Mouse (Mus musculus) limb, embryonic 13.5 days (tissue): ENCODE results near the gene Hspb1. TPM values are rescaled to one million over a fixed set of nuclear protein-coding genes. Genes with fewer than 3 reads are reported as not detected.

Experiments
- ATAC-seq: fragments of 200-750 bp; cut with Nextera tagmentation; 2 replicates; pipeline ENCODE4 v1.8.0; 2017; ENCODE audit warnings: low read depth, moderate number of reproducible peaks, moderate TSS enrichment; ENCODE audit not compliant: low FRiP score
- H3K27ac ChIP-seq: fragments of 300-500 bp; sonication (generic); 2 replicates; pipeline ENCODE4 v1.5.1; 2015; ENCODE audit warnings: inconsistent platforms, mild to moderate bottlenecking, moderate library complexity
- H3K27me3 ChIP-seq: fragments of 300-500 bp; sonication (generic); 2 replicates; pipeline ENCODE4 v1.6.1; 2015; ENCODE audit warnings: mild to moderate bottlenecking, inconsistent platforms
- H3K36me3 ChIP-seq: fragments of 300-500 bp; sonication (generic); 2 replicates; pipeline ENCODE4 v1.6.1; 2015; ENCODE audit warnings: inconsistent platforms, mild to moderate bottlenecking, moderate library complexity
- H3K4me1 ChIP-seq: fragments of 300-500 bp; sonication (generic); 2 replicates; pipeline ENCODE4 v1.6.1; 2015; ENCODE audit warnings: inconsistent platforms
- H3K4me2 ChIP-seq: fragments of 300-500 bp; sonication (generic); replicated peaks from 2 replicates; pipeline ENCODE4 v1.6.1; 2015; ENCODE audit warnings: inconsistent platforms, mild to moderate bottlenecking, moderate library complexity
- H3K4me3 ChIP-seq: fragments of 300-500 bp; sonication (generic); 2 replicates; pipeline ENCODE4 v1.5.1; 2015; ENCODE audit warnings: moderate library complexity, mild to moderate bottlenecking, inconsistent platforms
- H3K9ac ChIP-seq: fragments of 300-500 bp; sonication (generic); 2 replicates; pipeline ENCODE4 v1.6.1; 2015; ENCODE audit warnings: mild to moderate bottlenecking, inconsistent platforms
- H3K9me3 ChIP-seq: fragments of 300-500 bp; sonication (generic); 2 replicates; pipeline ENCODE4 v1.6.1; 2016; ENCODE audit warnings: inconsistent platforms
- WGBS: fragments of 180-500 bp; shearing (Covaris S2); methylation state at CpG from one replicate; pipeline ENCODE4 v1.1.7; 2015; 5-methylcytosine and 5-hydroxymethylcytosine counted together
- polyA plus RNA-seq: library from polyadenylated mRNA; unstranded; fragments of >200 nt; fragmentation: Nextera tagmentation; extraction: Ambion mirVana; gene quantifications from 2 replicates; pipeline ENCODE4 v1.2.1, GENCODE M21; 2015

The Hspb1 gene
- polyA plus RNA-seq, 1 experiment from 2014 or later, result 150 TPM

DNA sequence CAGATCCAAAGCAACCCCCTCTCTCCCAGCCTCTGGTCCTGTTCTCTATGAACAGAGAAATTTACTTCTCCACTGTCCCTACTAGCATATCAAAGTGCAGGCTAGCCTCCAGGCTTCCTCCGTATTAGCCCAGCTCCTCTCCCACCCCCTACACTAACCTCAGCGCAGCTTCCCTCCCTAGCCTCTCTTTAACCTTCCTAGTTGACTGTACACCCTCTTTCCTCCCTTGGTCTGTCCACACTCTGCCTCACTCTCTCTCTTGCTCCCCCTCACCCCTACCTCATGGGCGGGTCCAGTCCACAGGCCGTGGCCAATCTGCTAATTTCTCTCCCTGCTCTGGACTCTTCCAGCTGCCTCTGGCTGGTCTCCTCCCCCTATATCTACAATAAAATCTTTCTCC, 2.6 kb downstream of the Hspb1 start:
- H3K27ac ChIP-seq, result no peak overlapping the region
- H3K9ac ChIP-seq, result no peak overlapping the region
- H3K4me2 ChIP-seq, result no peak overlapping the region
- peaks cover 13% of the 10 kb centered on the region for H3K4me1 ChIP-seq
- H3K27me3 ChIP-seq, result peaks cover 57% of the 10 kb centered on the region
- no peak overlapping the region for H3K4me3 ChIP-seq
- no peaks in the 10 kb centered on the region for H3K36me3 ChIP-seq
- no peak for ATAC-seq
- 35% methylated on average over 4 of the region's 4 CpGs for WGBS
- no peaks in the 10 kb centered on the region for H3K9me3 ChIP-seq

DNA sequence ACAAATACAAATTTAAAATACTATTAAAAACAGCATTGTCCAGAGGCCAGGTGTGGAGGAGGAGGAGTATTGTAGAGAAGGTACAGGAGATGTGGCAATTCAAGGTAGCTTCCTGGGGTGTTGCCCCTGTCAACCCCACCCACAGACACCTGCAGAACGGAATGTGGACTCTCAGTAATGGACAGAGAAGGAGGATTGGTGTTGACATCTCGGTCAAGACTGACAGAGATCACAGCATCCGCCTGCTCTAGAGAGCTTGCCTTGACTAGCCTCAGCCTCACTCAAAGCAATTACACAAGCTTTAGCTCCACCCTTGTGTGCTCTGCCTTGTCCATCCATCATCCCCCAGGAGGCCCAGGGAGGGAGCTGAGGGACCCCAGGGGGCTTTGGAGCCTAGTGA, 3.2 kb downstream of the Hspb1 start:
- Histone ChIP-seq H3K27me3 (peaks cover 52% of the 10 kb centered on the region), H3K4me3 (no peak overlapping the region), H3K27ac (no peak overlapping the region), H3K9ac (no peak overlapping the region), H3K36me3 (no peaks in the 10 kb centered on the region), H3K4me1 (peaks cover 13% of the 10 kb centered on the region), H3K9me3 (no peaks in the 10 kb centered on the region), H3K4me2 (no peak overlapping the region)
- ATAC-seq, result no peak
- 61% methylated on average over 3 of the region's 3 CpGs for WGBS

GRCm38 (mm10) chr5:135892589-135893351, 5.1 kb downstream of the Hspb1 start:
- H3K4me2 ChIP-seq, result peak overlapping the region; percentile 19; the same call in 1 of the 2 replicates
- WGBS, result 49% methylated on average over 9 of the region's 9 CpGs
- no peak overlapping the region for H3K9ac ChIP-seq

GRCm38 (mm10) chr5:135894958-135895357, 7.2 kb downstream of the Hspb1 start:
- Histone ChIP-seq H3K9me3 (no peaks in the 10 kb centered on the region), H3K27me3 (peaks cover 24% of the 10 kb centered on the region), H3K4me2 (no peak overlapping the region), H3K36me3 (no peaks in the 10 kb centered on the region), H3K27ac (no peak overlapping the region), H3K9ac (no peak overlapping the region), H3K4me3 (no peak overlapping the region), H3K4me1 (no peaks in the 10 kb centered on the region)
- 84% methylated on average over 6 of the region's 6 CpGs for WGBS
- no peak for ATAC-seq

More at GRCm38 (mm10) chr5:135892589-135893351, 5.1 kb downstream of the Hspb1 start:
- Histone ChIP-seq H3K27ac (0 out of 2 replicates have a peak overlapping the region, but pooled peaks have one; percentile 7), H3K9me3 (no peaks in the 10 kb centered on the region), H3K36me3 (no peaks in the 10 kb centered on the region), H3K4me3 (no peak overlapping the region), H3K4me1 (peaks cover 9% of the 10 kb centered on the region), H3K27me3 (peaks cover 43% of the 10 kb centered on the region)
- ATAC-seq, result no peak

GRCm38 (mm10) chr5:135898028-135898427, 10.3 kb downstream of the Hspb1 start:
- H3K36me3 ChIP-seq, result no peaks in the 10 kb centered on the region
- H3K27me3 ChIP-seq, result no peaks in the 10 kb centered on the region; the same call in 1 of the 2 replicates
- H3K9ac ChIP-seq, result no peak overlapping the region
- H3K27ac ChIP-seq, result no peak overlapping the region
- no peaks in the 10 kb centered on the region for H3K9me3 ChIP-seq
- H3K4me2 ChIP-seq, result no peak overlapping the region
- 0 out of 2 replicates have a peak, but pooled peaks cover 3% of the 10 kb centered on the region for H3K4me1 ChIP-seq
- ATAC-seq, result no peak
- 24% methylated on average over 3 of the region's 3 CpGs for WGBS
- no peak overlapping the region for H3K4me3 ChIP-seq

- Histone ChIP-seq H3K9ac (no peak overlapping the region), H3K27ac (no peak overlapping the region), H3K4me3 (no peak overlapping the region), H3K9me3 (no peaks in the 10 kb centered on the region), H3K4me2 (no peak overlapping the region), H3K4me1 (0 out of 2 replicates have a peak, but pooled peaks cover 7% of the 10 kb centered on the region), H3K27me3 (no peaks in the 10 kb centered on the region), H3K36me3 (no peaks in the 10 kb centered on the region)
- no peak for ATAC-seq
- WGBS, result 88% methylated on average over 4 of the region's 4 CpGs
Measured at GRCm38 (mm10) chr5:135898995-135899394, 11.3 kb downstream of the Hspb1 start.

DNA sequence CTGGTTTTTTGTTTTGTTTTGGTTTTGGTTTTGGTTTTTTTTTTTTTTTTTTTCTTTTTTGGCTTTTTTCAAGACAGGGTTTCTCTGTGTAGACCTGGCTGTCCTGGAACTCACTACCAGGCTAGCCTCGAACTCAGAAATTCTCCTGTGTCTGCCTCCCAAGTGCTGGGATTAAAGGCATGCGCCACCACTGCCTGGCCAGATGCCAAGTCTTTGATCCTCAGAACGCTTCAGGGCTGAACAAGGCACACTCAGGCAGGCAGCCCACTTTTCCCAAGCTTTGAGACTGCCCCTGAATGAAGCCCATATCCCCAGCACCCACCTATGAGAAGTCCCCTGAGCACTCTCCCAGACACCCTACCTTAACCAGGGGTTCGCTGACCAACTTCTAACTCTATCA, 12.1 kb downstream of the Hspb1 start:
- Histone ChIP-seq H3K9ac (no peak overlapping the region), H3K36me3 (peaks cover under 1% of the 10 kb centered on the region; the same call in 1 of the 2 replicates), H3K4me3 (no peak overlapping the region), H3K27me3 (no peaks in the 10 kb centered on the region), H3K4me1 (peaks cover 12% of the 10 kb centered on the region; the same call in 1 of the 2 replicates), H3K9me3 (no peaks in the 10 kb centered on the region), H3K27ac (no peak overlapping the region), H3K4me2 (no peak overlapping the region)
- 48% methylated on average over 4 of the region's 4 CpGs for WGBS
- no peak for ATAC-seq

GRCm38 (mm10) chr5:135900701-135901100, 13.0 kb downstream of the Hspb1 start:
- Histone ChIP-seq H3K27ac (no peak overlapping the region), H3K4me2 (no peak overlapping the region), H3K9me3 (no peaks in the 10 kb centered on the region), H3K36me3 (peaks cover 2% of the 10 kb centered on the region; the same call in 1 of the 2 replicates), H3K4me3 (no peak overlapping the region), H3K27me3 (no peaks in the 10 kb centered on the region), H3K4me1 (peaks cover 12% of the 10 kb centered on the region; the same call in 1 of the 2 replicates), H3K9ac (no peak overlapping the region)
- 71% methylated on average over 3 of the region's 3 CpGs for WGBS
- no peak for ATAC-seq

GRCm38 (mm10) chr5:135901354-135902095, 13.8 kb downstream of the Hspb1 start:
- Histone ChIP-seq H3K36me3 (peaks cover 3% of the 10 kb centered on the region), H3K27ac (no peak overlapping the region), H3K9ac (no peak overlapping the region), H3K9me3 (no peaks in the 10 kb centered on the region), H3K4me3 (no peak overlapping the region), H3K4me2 (no peak overlapping the region), H3K4me1 (peaks cover 16% of the 10 kb centered on the region; the same call in 1 of the 2 replicates), H3K27me3 (no peaks in the 10 kb centered on the region)
- ATAC-seq, result no peak
- WGBS, result 68% methylated on average over 6 of the region's 6 CpGs

DNA sequence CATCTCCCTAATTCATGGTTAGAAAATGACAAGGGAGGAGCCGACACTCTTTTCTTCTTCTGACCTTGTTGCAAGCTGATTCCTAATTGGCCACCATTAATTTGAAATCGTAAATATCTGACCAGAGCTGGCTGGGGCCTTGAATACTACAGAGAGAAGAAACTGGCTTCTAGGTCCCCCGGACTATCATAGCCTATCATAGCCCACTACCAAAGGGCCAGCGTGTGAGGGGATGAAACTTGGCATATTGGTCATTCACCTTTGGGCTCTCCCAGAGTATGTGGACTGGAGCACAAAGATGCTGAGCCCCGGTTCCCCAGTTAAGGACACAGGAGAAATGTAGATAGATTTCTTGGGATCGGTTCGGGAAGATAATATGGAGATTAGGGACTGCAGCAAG, 15.3 kb downstream of the Hspb1 start:
- no peaks in the 10 kb centered on the region for H3K27me3 ChIP-seq
- H3K4me2 ChIP-seq, result peak overlapping the region; percentile 66
- peak overlapping the region; percentile 52; the same call in 1 of the 2 replicates for H3K9ac ChIP-seq
- WGBS, result 28% methylated on average over 7 of the region's 7 CpGs
- H3K4me1 ChIP-seq, result peaks cover 16% of the 10 kb centered on the region; the same call in 1 of the 2 replicates
- no peak overlapping the region; the same call in 1 of the 2 replicates for H3K27ac ChIP-seq
- peaks cover 18% of the 10 kb centered on the region for H3K36me3 ChIP-seq
- ATAC-seq, result no peak
- peak overlapping the region; percentile 42 for H3K4me3 ChIP-seq
- H3K9me3 ChIP-seq, result no peaks in the 10 kb centered on the region

GRCm38 (mm10) chr5:135903551-135904151, 15.9 kb downstream of the Hspb1 start:
- WGBS, result under 1% methylated on average over 30 of the region's 30 CpGs

More at GRCm38 (mm10) chr5:135903551-135904151, 15.9 kb downstream of the Hspb1 start:
- Histone ChIP-seq H3K36me3 (peaks cover 23% of the 10 kb centered on the region), H3K27me3 (no peaks in the 10 kb centered on the region), H3K27ac (peak overlapping the region; percentile 55; the same call in 1 of the 2 replicates), H3K4me1 (peaks cover 16% of the 10 kb centered on the region; the same call in 1 of the 2 replicates), H3K9ac (peak overlapping the region; percentile 52), H3K4me3 (peak overlapping the region; percentile 42), H3K4me2 (peak overlapping the region; percentile 66), H3K9me3 (no peaks in the 10 kb centered on the region)
- peak; percentile 97 for ATAC-seq
